Mouse (Mus musculus) retina, embryonic 14.5 days (tissue): ENCODE measurements at regions not wholly inside any gene's neighbourhood (a gene's known extent, or its start where the extent isn't known, plus 50 kb on each side); places are given as distances from the start of the nearest gene placed in this dataset.

Source experiments
- DNase-seq: peaks from one replicate; pipeline ENCODE4 v3.0.0-alpha.2; 2015; ENCODE audit warnings: low spot score

- DNase-seq, result peak; percentile 52
Observed at GRCm38 (mm10) chr13:84345791-84346511, 123.9 kb downstream of the Tmem161b start.

GRCm38 (mm10) chr13:84346569-84346968 is 124.5 kb downstream of the Tmem161b start:
- DNase-seq, result peak; percentile 24

DNA sequence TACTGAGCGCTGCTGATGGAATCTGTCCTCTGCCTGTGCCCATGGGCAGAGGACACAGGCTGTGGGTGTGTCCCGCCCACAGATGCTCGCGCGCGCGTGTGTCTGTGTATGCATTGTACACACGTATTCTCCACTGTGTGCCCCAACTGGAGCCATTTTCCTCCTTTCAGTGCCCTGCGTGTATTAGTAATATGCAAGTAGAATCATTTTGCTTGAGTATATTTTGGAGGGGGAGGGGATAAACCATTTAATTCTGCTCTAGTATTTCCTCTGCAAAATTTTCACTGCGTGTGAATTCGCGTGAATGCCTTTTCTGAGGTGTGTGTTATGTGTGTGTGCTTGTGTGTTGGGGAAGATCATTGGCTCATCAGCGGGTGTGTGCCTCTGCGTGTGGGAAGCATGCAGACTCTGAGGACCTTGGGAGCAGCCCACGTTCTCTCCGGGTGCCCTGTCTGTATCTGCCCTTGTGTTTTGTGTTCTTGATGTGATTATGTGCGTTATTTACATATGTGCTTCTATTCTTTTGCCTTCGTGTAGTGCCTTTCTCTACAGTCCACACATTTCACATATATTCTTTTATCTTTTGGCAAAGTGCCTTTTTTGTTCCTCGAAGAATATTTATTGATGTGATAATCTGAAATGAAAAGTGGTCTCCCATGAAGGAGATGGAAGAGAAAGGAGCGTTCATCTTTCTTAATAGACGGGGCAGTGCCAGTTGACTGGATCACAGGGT is 125.3 kb downstream of the Tmem161b start:
- peak; percentile 65 for DNase-seq

GRCm38 (mm10) chr13:84347914-84348700 is 126.0 kb downstream of the Tmem161b start:
- peak; percentile 100 for DNase-seq

DNA sequence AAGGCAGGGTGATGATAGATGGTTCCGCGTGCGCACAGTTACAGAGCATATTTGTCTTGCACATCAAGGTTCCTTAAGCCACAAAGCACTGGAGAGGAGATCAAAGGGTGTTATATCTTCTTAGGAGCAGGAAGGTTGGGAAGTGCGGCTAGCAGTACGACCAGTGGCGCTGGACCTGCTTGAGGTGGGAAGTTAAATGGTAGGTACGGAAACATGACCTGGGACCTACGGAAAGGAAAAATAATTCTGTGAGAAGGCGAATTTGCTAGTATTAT is 126.5 kb downstream of the Tmem161b start:
- peak; percentile 65 for DNase-seq

- DNase-seq, result peak; percentile 67
Observed at GRCm38 (mm10) chr13:84349001-84349720, 127.1 kb downstream of the Tmem161b start.

- DNase-seq, result no peak
Observed at GRCm38 (mm10) chr13:84349721-84350040, 127.6 kb downstream of the Tmem161b start.

DNA sequence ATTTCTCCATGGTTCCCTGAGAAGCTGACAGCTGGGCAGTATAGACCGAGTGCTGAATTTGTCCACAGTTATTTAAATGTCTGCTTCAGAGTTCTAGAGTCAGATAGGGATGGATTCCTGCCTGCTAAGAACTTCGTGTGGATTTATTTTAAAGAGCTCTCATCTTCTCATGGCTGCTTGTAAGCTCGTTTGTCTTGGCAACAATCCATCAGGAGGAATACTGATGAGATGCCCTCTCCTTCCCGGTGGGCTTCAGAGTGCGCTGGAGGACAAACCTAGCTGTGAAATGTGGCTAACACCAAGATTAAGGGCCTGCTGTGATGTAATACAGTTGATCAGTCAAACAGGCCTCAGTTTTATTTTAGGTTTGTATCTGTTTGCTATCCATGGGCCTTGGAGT is 128.7 kb downstream of the Tmem161b start:
- DNase-seq, result no peak

GRCm38 (mm10) chr13:84356455-84356854 is 134.4 kb downstream of the Tmem161b start:
- no peak for DNase-seq

DNA sequence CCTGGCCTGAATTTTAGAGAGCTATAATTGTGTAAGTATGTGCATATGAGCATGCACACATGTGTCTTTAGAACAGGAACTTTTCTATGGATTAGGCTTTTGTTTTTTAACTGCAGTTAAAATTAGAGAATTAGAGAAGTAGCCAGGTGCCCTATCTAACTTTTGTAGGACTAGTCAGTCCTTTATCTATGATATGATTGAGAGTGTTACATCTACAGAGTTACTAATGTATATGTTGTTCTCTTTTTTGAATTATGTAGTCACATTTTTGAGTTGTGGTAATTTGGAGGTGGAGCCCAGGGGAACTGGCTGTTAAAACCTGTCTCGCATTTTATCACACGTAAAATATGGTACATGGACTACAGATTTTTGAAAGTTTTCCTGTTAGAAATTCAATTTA is 138.4 kb downstream of the Tmem161b start:
- DNase-seq, result no peak

DNA sequence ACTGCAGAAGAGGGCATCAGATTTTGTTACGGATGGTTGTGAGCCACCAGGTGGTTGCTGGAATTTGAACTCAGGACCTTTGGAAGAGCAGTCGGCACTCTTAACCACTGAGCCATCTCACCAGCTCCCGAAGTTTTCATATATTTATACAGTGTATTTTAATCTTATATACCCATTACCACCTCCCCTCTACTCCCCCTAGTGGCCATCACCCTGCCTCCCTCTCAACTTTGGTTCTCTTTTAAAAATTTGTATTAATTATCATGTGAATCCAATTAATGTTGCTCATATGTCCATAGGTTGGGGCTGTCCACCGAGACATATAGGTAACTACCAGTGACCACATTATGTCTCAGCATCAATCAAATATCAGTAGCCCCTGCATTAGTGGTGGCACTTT is 142.0 kb downstream of the Tmem161b start:
- no peak for DNase-seq

DNA sequence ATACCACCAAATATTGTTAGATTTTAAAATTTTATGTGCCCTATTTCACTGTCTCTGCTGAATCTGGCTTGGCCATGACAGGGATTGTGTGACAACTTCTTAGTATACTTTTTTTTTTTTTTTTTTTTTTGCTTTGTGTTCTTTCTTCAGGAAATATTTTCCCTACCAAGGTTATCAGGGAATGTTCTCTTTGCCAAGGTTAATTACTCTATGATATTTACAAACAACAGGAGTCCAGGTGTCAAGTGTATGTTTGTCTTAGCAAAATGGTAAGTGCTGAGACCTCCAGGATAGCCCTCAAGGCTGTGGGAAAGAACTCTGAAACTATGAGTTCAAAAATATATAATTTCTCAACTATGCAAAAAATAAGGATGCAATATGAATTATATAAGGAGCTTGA is 143.4 kb downstream of the Tmem161b start:
- DNase-seq, result no peak

DNA sequence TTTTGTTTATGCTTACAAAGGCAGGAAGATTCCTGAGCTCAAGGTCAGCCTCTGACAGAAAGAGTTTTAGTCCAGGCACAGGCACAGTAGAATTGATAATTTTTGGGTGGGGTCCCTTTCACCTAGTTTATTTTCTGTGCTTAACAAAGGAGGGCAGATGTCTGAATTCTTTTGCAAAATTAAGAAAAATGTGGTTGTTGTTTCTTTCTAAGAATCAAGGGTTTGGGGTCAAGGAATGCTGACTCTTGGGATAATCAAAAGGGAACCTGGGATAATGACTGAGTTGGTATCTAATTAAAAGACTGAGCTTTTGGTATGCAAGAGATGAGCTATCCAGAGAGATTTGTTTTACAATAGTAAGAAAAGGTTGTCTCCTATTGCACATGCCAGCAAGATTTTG is 143.9 kb downstream of the Tmem161b start:
- DNase-seq, result no peak

DNA sequence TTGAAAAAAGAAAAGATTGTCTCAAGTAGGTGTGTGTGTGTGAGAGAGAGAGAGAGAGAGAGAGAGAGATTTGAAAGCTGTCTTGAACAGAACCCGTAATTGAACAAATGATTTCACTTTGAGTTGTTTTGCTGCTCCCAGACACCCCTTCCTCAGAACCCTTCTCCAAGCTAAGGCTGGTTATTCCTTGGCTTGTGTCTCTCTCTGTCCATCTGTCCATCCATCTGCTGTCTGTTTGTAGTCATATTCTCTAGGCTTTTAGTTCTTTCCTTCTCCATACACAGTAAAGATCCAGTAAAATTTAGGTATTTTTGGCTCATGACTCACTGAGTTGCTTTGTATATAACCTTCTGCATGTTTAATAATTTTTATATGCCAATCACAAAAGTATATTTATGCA is 144.7 kb downstream of the Tmem161b start:
- no peak for DNase-seq

DNA sequence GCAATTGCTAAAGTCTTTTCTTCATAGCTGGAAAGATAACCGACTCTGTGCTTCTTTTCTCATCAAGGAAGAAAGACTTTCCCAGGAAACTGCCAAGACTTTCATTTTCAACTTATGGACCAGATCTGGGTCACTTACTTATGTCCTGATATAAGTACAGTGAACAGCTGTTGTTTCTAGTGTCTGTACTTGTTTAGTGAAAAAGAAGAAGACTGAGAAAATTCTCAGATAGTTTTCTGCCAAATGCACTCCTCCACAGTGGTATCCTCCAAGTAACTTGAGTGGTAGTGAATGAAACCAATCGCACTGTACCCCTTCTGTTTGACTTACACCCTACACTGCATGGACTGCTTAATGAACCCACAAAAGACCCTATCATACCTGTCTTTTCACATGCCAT is 146.1 kb downstream of the Tmem161b start:
- no peak for DNase-seq

- DNase-seq, result no peak
Observed at GRCm38 (mm10) chr13:84374711-84375257, 152.7 kb downstream of the Tmem161b start.

DNA sequence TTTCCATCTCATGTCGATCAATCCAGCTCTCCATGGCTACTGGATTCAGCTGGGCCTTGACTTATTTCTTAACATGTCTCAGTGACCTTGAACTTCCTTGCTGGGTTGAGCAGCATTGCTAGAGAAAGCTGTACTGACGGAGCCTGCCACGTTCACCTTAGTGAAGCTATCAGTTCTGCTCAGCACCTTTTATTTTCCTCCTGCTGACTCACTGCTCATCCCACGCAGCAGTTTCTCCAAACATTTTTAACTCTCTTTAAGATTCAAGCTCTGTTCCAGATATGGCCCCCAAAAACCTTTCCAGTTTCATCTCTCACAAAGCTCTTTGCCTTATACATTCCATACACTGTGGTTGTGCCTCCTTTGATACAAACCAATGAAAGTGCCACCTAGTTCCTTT is 153.8 kb downstream of the Tmem161b start:
- DNase-seq, result no peak

DNA sequence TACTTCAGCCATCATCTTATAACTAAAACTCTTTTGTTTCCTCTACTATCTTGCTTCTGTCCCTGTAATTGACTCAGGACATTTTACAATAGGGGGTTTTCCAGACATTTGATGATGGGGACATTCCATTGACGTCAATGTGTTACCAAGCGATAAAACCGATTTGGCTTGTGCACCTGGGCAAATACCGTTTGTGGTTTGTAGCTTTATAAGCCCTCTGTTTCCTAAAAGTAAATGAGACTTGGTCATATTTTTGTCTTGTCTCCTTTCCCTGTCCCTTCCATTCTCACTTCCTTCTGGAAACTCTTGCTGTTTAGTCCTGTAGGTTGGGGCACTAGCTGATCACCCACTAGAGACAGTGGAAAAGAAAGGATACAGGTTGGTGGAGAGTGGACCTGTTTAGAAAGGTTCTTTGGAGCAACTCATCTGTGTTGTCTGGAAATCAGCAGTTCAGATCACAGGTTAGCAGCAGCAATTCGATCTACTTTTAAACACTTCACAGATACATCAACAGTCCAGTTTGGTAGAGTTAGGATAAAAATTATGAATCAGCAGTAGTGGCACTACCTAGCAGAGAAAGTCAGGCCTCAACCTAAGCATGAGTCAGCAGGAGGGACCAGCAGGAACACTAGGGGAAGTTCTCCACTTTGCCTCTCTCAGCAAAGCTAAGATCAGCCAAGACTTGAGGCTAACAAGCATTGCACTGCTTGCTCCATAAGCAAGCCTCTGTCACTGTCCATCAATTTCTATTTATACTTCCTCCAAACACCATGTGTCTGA is 156.6 kb downstream of the Tmem161b start:
- no peak for DNase-seq

DNA sequence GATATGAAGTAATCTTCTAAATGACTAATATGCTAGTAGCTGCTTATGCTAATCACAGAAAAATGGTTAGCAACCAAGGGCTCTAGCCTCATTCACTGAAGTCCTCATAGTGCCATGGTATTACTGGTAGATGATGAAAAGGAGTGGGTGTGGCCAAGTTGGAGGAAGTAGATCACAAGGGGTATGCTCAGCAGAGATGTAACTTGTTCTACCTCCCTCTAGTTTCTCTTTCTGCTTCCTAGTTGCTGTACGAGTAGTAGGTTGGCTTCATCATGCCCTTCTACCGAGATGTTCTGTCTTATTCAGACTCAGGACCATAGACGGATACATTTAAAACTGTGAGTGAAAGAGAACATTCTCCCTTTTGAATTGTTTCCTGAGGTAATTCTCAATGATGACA is 169.5 kb downstream of the Tmem161b start:
- no peak for DNase-seq

DNA sequence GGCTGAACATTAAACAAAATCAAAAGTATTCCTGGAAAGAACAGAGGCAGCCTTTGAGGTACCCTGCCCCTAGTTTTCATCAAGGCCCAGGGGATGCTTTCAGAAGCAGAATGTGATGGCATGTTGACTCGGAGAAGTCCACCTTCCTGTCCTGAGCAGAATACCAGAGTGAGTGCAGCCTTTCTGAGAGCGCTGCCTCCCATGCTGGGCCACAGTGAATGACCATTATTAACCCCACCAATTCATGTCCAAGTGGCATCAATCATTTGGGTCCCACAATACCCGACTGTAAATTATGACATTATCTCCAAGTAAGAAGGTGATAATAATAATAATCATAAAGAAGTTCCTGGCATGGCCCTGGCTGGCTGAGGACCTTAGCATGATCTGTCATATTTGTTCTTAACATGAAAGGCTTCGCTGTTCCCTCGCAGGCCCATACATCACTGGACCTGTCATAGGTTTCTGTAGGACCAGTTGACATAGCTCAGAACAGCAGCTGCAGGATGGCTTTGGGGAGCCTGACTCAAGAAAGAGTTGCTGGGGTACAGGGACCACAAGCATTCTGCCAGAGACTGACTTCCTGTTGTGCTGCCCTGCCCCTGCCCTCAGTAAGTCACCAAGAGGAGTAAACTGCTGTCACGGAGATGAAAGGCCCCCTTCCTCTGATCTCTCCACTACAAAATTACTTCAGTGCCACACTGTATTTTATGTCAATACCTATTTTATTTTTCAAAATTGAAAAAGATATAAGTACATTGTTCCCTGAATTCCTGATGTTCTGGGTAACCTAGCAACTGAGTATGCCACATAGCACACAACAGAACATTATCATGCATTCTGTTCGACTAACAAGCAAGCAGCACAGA is 176.6 kb downstream of the Tmem161b start:
- no peak for DNase-seq
